Mouse (Mus musculus) layer of hippocampus, postnatal 36 days (tissue): ENCODE measurements at regions not wholly inside any gene's neighbourhood (a gene's known extent, or its start where the extent isn't known, plus 50 kb on each side); places are given as distances from the start of the nearest gene placed in this dataset.

ENCODE experiments used
- DNase-seq, 2 experiments: peaks; one replicate each; pipeline ENCODE4 v3.0.0; 2022

DNA sequence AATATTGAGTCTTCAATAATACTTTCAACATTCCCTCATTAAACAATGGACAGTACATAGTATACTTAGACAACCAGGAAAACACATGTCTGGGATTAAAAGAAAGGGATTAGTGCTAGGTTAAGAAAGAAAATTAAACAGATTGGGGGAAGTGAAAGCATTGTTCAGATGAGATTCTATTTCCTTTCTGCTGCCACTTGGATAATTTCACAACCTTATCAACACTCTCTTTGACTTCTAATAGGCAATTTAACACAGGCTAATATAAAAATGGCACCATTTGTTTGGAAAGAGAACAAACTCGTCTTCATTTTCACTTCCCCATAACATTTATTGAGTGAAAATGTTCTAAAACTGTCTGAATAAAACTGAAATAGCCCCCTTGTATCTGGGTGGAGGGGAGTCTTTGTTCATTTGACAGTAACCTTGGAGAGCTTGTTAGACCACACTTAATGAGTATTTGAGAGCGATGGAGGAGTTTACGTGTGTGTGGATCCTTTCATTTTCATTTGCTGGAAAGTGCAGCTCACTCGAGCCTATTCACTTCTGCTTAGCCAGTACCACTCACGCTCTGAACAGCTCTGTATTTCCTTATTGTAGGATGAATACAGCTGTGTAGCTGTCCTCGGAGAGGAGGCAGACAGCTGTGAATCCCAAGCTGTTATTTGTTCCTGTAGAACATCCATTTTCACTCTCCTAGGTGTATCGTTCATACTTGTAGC is 366.7 kb downstream of the Kctd12 start:
- no peak for DNase-seq

GRCm38 (mm10) chr14:102606055-102606454 is 376.4 kb downstream of the Kctd12 start:
- DNase-seq: no peak

DNA sequence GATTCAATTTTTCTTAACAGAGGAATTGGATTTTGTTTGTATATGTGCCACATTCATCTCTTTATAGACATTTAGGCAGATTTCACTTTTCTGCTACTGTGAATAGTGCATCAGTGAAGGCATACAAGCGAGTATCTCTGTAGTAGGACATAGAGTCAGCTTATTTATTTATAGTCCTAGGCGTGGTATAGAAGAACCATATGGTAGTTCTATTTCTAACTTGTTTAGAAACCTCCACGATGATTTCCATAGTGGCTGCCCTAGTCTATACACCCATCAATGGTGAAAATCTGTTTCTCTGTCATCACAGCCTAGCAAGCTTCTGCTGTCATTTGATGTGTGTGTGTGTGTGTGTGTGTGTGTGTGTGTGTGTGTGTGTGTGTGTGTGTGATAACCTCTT is 387.6 kb downstream of the Kctd12 start:
- DNase-seq: no peak

GRCm38 (mm10) chr14:102553781-102554180 is 428.7 kb downstream of the Kctd12 start:
- no peak for DNase-seq

DNA sequence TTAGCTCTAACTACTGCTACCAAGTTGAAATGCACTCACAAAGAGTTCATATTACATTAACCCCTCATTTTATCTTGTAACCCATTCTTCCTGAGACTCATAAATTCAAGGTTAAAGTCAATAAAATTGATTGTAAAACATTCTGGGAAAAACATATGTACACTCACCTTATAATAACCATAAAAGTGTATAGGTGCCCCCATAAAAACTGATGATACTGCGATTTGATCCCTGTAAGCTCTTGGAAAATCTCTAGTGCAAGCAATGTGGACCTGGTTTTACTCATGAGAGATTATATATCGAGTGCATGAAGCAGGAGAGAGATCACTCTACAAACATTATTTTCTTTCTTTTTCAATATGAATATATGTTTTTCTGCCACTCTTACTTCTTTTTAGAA is 429.8 kb downstream of the Kctd12 start:
- DNase-seq: no peak

GRCm38 (mm10) chr14:102524894-102525577 is 457.4 kb downstream of the Kctd12 start:
- DNase-seq: no peak

GRCm38 (mm10) chr14:102516765-102517164 is 465.7 kb downstream of the Kctd12 start:
- no peak for DNase-seq

DNA sequence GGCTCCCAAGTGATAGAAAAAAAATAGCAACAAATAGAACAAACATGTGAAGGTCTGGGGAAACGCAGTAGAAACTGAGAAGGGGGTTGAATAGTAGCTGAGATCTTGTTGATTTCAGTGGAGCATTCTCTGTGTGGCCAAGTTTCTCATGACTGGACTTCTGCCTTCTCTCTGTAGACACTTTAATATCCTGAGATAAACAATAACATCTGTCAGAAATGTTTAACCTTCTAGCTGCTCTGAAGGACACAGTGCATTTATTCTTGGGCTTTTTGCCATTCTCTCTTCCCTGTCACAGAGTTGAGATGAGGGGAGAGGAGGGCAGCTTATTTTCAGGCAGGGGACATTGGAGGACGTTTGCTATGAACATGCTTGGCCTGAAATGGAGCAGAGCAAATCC is 467.9 kb downstream of the Kctd12 start:
- no peak for DNase-seq

- no peak for DNase-seq
Measured at GRCm38 (mm10) chr14:102512651-102513050, 469.8 kb downstream of the Kctd12 start.

GRCm38 (mm10) chr14:102511691-102512383 is 470.6 kb downstream of the Kctd12 start:
- DNase-seq: no peak

DNA sequence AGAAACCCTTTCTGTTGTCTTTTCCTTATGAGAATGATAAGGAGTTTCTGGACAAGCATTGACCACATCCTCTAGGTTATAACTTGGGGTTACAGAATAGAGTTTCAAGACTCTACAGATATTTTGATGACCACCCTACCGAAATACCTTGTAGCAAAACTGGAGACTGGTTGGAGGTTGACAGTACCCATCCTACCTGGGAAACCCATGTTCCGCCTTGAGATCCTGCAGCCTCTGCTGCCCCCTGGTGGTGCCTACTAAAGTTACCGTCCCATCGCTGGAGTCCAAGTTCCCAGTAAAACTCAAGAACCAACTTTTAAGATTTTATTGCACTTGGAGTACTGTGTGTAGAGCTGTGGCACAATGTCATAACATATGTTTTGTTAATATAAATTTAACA is 472.1 kb downstream of the Kctd12 start:
- peak; percentile 34 to 41 for DNase-seq

GRCm38 (mm10) chr14:102505696-102506321 is 476.6 kb downstream of the Kctd12 start:
- DNase-seq: no peak

DNA sequence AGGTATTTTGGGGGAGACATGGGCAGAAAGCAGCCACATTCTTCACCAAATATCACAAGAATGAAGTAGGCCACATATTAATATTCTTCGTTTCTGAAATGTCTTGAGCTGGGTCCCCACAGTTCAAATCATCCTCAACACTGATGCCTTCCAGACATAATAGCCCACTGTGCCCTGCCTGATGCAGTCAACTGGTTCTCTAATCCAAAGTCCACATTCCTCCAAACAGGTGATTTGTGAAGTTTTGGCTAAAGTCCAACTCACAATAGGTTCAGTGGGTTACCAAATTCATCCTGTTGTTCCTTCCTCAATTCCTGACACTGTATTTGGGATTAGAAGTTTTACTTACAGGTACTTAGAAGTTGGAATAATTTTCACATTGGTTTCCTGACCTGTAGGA is 485.3 kb downstream of the Kctd12 start:
- no peak for DNase-seq

DNA sequence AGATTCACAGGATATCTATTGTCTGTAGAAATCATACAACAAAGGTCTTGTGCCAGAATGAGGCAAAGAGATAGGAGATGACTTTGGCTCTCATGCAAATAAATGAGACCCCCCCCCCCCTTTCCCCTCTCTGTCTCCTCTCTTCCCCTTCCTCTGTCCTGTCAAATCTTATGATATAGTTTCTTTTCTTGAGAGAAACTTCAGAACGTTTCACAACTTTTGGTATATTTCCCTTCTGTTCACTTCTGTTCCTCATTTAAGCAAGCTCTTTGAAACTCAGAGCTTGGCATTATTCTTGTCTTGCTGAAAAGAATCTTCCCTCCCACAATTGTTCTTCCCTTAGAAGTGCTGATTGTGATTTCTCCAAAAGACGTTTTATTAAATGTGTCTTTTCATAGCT is 490.1 kb downstream of the Kctd12 start:
- DNase-seq: no peak

GRCm38 (mm10) chr14:102491205-102491604 is 491.2 kb downstream of the Kctd12 start:
- DNase-seq: no peak

- no peak for DNase-seq
Measured at GRCm38 (mm10) chr14:102477162-102477561, 505.3 kb downstream of the Kctd12 start.

DNA sequence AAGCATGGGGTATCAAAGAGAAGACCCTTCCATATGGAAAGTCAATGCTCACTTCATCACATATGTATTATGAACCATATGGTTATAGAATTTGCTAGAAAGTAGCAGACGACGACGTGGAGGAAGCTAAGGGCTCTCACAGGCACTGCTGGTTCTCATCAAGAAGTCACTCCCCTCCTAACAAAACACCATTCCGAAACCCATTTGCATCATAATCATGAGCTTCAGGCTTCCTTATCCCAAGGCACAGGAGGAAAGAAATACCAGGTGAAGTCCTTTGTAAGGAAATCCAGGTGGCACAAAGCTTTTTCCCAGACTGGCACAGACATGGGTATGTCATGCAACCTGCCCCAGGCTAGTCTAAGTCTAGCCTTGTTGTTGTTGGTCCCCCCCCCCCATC is 513.1 kb downstream of the Kctd12 start:
- no peak for DNase-seq

DNA sequence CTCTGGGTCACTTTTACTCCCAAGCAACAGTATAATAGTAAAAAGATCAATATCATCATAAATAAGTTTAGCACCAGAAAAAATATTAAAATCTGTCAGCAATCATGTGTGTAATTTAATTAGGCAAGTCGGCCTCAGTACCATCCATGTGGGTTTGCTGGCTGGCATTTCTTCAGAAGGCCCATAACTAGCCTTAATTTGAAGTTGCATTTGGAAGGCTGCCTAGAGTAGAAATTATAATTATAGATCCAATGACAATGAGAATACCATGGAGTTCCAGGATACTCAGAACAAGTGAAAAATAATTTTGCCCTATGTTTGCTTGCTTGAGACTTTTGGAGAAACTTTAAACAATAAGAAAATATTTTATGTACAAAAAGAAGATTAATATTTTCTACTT is 521.4 kb downstream of the Kctd12 start:
- no peak for DNase-seq

DNA sequence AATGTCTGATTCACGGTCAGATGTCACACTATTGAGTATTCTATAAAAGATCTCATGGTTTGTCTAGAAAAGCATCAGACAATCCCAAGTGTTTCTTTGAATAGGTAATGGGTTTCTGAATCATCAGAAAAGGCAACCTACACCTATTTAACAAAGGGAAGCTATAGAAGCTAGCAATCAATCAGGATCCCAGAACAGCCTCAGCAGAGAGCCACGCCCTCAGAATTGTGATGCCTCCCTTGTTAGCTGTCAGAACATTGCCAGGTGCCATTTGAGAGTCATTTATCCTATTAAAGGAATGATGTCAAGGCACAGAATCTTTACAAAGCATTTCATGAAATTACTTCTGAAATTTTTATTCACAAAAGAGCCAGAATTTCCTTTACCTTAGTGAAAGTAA is 542.7 kb downstream of the Kctd12 start:
- DNase-seq: no peak

- no peak for DNase-seq
Measured at GRCm38 (mm10) chr14:102403397-102404115, 578.9 kb downstream of the Kctd12 start.

DNA sequence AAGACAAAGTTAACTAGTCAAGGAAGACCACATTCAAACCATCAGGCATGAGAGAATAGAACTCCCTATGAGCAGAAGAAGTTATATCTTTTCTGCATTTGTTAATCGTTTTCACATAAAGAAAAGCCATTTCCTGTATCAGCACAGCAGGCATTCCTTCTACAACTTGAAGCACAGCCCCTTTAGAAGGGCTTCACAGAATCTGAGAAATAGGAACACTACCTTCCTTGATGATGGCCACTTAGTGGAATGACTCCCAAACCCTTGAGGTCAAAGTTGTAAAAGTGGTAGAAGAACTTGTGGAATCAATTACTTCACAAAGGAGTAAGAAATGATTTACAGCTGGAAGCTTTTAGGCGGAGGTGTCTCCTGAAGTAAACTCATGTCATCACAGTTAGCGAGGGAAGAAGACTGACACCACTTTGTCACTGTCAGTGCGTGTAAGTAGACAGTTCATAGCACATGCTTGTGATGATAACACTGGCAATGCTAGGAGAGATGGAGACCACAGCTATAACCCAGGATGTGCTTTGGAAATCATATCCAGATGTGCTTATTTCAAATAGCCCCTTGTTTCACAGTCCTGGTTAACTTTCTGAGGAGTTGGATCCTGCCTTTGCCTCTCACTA is 580.3 kb downstream of the Kctd12 start:
- no peak for DNase-seq
